Mouse (Mus musculus) bone marrow, adult 2 months (tissue): ENCODE results near the gene Hist1h4m. TPM values are rescaled to one million over a fixed set of nuclear protein-coding genes. Genes with fewer than 3 reads are reported as not detected.
"Not testable (repeated sequence)": the region's sequence is repeated elsewhere in the genome, so short reads cannot be mapped to it uniquely, and the experiment has no call there.

Experiments used
- H3K27ac ChIP-seq: fragments of 200-500 bp; 2 replicates; pipeline ENCODE4 v1.5.1; 2012; ENCODE audit warnings: low read depth, mild to moderate bottlenecking, control low read depth, inconsistent platforms, low read length; ENCODE audit not compliant: control insufficient read depth, poor library complexity, insufficient read depth
- H3K4me1 ChIP-seq: fragments of 200-500 bp; 2 replicates; pipeline ENCODE4 v1.6.1; 2011; ENCODE audit warnings: low read length; ENCODE audit not compliant: control insufficient read depth, insufficient read depth
- H3K4me3 ChIP-seq: fragments of 200-500 bp; replicated peaks from 2 replicates; pipeline ENCODE3; 2011; ENCODE audit warnings: mild to moderate bottlenecking, low read depth, low read length, control low read depth; ENCODE audit not compliant: control insufficient read depth
- CTCF ChIP-seq: fragments of 200-500 bp; IDR thresholded peaks from 2 replicates; pipeline ENCODE4 v1.5.1; 2011; ENCODE audit warnings: low read length, control low read depth; ENCODE audit not compliant: control insufficient read depth, insufficient read depth
- POLR2A ChIP-seq: fragments of 200-500 bp; IDR thresholded peaks from 2 replicates; pipeline ENCODE4 v1.6.1; 2011; ENCODE audit warnings: low read depth, mild to moderate bottlenecking, control low read depth, low read length, borderline replicate concordance; ENCODE audit not compliant: control insufficient read depth
- WGBS: fragments of 180-500 bp; shearing (Covaris S2); methylation state at CpG from one replicate; pipeline ENCODE4 v1.1.7; 2018; 5-methylcytosine and 5-hydroxymethylcytosine counted together
- polyA plus RNA-seq: library from polyadenylated mRNA; stranded (reverse); fragments of >200 nt; gene quantifications from 2 replicates; pipeline ENCODE4 v1.2.4, GENCODE M21; 2011; ENCODE audit warnings: low replicate concordance; ENCODE audit not compliant: missing spikeins, insufficient read depth, insufficient read length

The Hist1h4m gene
- polyA plus RNA-seq, 1 experiment, result 288 TPM

DNA sequence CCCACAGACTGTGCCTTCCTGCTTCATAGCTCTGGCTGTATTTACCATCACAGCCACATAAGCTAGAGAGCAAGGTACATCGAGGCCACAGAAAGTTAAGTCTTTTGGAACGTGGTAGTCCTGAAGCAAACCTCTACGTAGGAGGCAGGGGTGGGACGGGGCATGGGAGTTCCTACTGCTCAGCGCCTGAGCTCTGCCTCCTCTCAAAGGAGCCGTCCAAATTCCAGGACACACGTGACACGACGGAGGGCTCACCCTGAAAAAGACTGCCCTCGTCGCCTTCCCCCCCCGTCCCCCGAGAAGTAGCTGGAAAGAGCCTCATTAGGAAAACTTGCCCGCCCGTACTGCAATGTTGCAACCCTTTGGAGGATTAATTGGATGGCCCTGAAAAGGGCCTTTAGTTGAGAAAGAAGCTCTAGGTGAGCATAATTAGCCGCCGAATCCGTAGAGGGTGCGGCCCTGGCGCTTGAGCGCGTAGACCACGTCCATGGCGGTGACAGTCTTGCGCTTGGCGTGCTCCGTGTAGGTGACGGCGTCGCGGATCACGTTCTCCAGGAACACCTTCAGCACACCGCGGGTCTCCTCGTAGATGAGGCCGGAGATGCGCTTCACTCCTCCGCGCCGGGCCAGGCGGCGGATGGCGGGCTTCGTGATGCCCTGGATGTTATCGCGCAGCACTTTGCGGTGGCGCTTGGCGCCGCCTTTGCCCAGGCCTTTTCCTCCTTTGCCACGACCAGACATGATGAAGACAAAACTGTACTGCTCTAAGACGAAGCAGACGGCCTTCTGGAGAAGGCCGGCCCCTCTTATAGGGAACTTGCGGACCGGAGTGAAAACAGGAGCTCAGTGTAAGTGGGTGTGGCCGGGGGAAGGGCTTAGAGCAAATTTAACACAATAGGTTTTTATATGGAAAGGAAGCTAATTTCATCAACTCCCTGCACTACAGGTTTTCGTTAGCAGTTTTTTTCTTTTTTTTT is 20.2 kb downstream of the Hist1h4m start, which contains the start of gene Hist1h4n:
Gene Hist1h4n, minus strand, starts transcription at position 779 of the 977 bp plus-strand sequence.
- H3K4me3 ChIP-seq, result peak within 1 kb of the TSS; percentile 27
- WGBS, result under 1% methylated on average over 26 of the region's 58 CpGs
- H3K4me1 ChIP-seq, result not testable (repeated sequence)
- H3K27ac ChIP-seq, result peak within 1 kb of the TSS; percentile 82
- 0 out of 2 replicates have a peak, but pooled peaks have one; percentile 26 for TF ChIP-seq POLR2A

DNA sequence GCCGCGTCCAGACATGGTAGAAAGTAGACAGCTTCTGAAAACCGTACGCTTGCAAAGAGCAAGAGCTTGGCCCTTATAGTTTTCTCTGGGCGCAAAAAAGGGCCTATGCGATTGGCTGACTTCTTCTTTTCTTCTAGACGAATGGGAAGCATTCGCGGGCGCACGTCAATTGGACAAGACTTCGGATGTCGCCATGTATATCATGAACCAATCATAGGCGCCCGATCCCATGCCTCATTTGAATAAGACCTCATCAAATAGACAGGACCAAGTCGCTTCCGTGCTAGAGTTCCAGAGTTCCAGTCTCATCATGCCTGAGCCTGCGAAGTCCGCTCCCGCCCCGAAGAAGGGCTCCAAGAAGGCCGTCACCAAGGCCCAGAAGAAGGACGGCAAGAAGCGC is 21.9 kb downstream of the Hist1h4m start, which contains the start of the genes Hist1h2ap and Hist1h2br:
Gene Hist1h2ap, minus strand, starts transcription at position 47 of the 400 bp plus-strand sequence.
Gene Hist1h2br, plus strand, starts transcription at position 283 of the 400 bp plus-strand sequence.
- H3K4me1 ChIP-seq, H3K4me3 ChIP-seq, H3K27ac ChIP-seq: not testable (repeated sequence)
- WGBS, result no CpG with 5 or more reads among the region's 24 CpGs

DNA sequence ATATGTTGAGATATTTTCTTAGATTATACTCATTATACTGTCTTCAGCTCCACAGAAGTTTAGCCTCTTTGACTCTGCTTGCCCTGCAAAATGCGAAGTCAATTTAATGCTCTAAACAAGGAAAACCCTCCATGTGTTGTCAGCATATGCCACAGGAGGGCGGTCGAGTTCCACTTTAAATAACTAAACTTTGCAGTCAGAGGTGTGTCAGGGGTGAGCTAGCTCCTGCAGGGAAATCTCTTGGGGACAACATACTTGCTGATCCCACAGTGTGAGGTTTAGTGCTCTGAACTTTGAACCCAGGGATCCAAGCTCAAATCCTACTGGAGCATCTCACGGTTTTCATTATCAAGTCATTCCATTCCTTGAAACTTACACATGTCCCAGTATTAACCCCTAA is 29.0 kb downstream of the Hist1h4m start:
- WGBS, result no CpG with 5 or more reads among the region's 4 CpGs
- not testable (repeated sequence) for H3K4me1 ChIP-seq, H3K27ac ChIP-seq, H3K4me3 ChIP-seq

DNA sequence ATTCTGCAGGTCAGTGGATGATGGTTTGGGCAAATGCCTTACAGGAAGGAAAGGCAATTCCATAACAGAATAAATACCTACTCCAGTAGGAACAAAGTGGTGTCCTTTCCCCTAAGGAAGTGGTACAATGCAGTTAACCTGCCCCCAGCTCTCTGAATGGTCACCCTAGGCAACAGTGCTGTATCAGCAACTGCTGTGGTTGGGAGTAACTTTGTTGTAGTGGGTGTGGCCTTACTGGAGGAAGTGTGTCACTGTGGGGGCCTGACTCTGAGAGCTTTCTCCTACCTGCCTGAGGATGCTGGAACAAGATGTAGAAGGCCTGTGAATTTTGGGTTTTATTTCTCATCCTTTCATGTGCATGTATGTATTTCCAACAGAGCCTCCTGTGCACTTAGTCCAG is 34.8 kb downstream of the Hist1h4m start:
- not testable (repeated sequence) for H3K4me3 ChIP-seq, H3K4me1 ChIP-seq, H3K27ac ChIP-seq

DNA sequence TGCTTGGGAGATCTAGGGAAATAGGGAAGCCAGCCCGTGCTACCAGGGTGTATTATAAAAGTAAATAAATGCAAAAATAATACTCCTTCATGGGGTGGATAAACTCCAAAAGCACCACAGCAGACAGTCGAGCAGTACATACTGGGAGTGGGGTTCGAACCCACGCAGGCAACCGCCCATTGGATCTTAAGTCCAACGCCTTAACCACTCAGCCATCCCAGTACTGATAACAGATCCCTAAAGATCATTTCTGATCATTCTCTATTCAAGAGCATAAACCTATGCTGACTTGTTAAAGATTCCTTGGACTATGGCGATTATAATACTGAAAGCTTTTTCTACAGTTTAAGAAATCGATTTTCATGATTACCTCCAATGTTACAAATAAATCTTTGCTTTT is 36.3 kb downstream of the Hist1h4m start:
- WGBS, result 77% methylated on average over 8 of the region's 8 CpGs
- no peak overlapping the region for H3K27ac ChIP-seq
- TF ChIP-seq CTCF (no peak), POLR2A (no peak)
- H3K4me3 ChIP-seq, result no peak overlapping the region
- peaks cover 3% of the 10 kb centered on the region for H3K4me1 ChIP-seq

DNA sequence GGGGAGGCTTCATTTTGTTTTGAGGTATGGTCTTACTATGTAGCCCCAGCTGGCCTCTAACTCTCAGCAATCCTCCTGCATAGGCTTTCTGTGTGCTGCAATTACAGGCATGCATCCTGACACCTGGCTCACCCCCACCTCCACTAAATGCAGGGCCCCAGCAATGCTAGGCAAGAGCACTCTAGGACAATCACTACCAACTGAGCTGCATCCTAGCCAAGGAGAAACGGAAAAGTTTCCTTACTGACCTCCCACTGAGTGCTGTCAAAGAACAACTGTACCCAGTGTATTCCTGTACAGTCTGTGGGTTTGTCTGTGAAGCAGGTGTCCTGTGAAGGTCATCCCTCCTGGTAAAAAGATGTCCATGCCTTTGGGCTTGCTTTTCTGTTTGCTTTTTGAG is 39.1 kb downstream of the Hist1h4m start:
- WGBS, result 47% methylated on average over 1 of the region's 1 CpGs
- not testable (repeated sequence) for H3K4me1 ChIP-seq, H3K4me3 ChIP-seq, H3K27ac ChIP-seq

DNA sequence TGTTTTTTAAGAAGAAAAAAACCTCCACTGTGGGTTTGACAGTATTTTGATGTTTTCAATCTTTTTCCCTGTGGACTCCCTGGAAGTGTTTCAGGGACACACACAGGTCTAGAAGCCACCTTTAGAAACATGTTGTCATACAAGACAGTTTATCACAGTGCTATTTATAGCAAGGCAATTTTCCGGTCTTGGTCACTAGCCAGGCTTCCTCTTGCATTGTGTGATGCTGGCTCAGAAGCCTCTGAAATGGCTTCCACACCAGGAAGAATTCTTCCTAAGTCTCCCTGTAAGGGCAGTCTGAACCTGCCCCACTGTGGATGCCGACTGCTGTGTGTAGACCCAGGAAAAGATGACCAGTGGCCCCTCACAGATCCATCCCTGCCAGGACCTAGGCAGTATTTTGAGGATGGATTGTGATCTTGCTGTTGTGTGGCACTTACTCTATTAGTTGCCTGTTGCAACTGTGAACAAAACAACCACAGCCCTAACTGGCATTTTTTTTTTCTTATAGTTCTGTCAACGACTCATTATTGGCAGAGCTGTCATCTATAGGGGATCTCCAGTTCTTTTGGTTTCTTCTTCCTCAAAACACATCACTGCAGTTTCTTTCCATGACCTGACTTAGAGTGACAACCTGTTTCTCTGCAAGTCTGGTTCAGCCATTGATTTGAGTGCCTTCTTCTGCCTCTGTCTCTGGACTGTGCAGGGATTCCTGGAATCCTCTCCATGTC is 40.8 kb downstream of the Hist1h4m start:
- WGBS, result 9% methylated on average over 3 of the region's 3 CpGs
- Histone ChIP-seq H3K4me3 (no peak overlapping the region), H3K27ac (peak overlapping the region; percentile 78), H3K4me1 (peaks cover 3% of the 10 kb centered on the region)
- TF ChIP-seq POLR2A (no peak), CTCF (no peak)

DNA sequence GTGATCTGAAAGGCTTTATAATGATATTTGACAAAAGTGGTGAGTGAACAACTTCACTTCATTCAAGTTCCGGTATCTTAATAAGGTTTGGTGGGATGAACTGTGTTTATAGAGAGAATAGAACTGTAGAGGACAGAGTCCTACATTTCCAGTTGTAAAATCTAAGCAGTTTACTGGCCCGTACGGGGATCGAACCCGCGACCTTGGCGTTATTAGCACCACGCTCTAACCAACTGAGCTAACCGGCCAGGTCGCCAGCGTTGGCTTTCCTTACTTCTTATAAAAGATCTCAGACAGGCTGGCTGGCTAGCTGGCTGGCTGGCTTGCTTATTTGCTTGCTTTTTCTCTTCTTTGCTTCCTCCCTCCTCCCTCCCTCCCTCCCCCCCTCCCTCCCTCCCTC is 43.6 kb downstream of the Hist1h4m start:
- H3K4me3 ChIP-seq, result peak overlapping the region; percentile 3
- TF ChIP-seq POLR2A, result no peak
- TF ChIP-seq CTCF, result no peak
- H3K27ac ChIP-seq, result no peak overlapping the region
- H3K4me1 ChIP-seq, result peaks cover 3% of the 10 kb centered on the region
- WGBS, result 11% methylated on average over 11 of the region's 11 CpGs

DNA sequence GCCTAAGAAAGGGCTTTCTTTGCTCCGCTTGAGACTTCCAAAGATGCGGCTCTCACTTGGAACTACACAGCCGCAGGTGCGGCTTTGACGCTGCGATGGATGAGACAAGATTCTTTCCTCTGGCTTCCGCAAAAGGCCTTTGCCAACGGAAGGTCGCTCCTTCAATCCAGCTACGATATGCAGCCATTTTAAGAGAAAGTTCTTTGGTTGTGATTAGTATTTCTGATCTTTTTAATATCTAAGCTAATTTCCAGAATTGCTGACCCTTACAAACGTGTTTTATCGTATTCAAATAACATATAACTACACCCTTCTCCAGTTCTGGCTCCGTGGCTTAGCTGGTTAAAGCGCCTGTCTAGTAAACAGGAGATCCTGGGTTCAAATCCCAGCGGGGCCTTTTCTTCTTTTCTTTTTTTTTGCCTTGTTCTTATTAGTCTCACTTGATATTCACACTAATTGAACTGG is 44.2 kb downstream of the Hist1h4m start:
- no peak overlapping the region for H3K27ac ChIP-seq
- TF ChIP-seq CTCF, result no peak
- TF ChIP-seq POLR2A, result no peak
- H3K4me1 ChIP-seq, result peaks cover 3% of the 10 kb centered on the region
- peak overlapping the region; percentile 62 for H3K4me3 ChIP-seq
- WGBS, result 11% methylated on average over 15 of the region's 15 CpGs
